Mouse (Mus musculus) intestine, embryonic 15.5 days (tissue): ENCODE data around the gene Cxcl15. TPM values are rescaled to one million over a fixed set of nuclear protein-coding genes. Genes with fewer than 3 reads are reported as not detected.
A peak's percentile ranks its signal among the peaks of the same experiment; 100 is the strongest.
"Not testable (repeated sequence)": the region's sequence is repeated elsewhere in the genome, so short reads cannot be mapped to it uniquely, and the experiment has no call there.

Source experiments
- ATAC-seq: fragments of 200-750 bp; cut with Nextera tagmentation; 2 replicates; pipeline ENCODE4 v1.8.0; 2017; ENCODE audit warnings: moderate TSS enrichment, moderate library complexity
- H3K27ac ChIP-seq: fragments of 300-500 bp; sonication (generic); 2 replicates; pipeline ENCODE4 v1.5.1; 2015; ENCODE audit warnings: mild to moderate bottlenecking, inconsistent platforms
- H3K27me3 ChIP-seq: fragments of 300-500 bp; sonication (generic); replicated peaks from 2 replicates; pipeline ENCODE4 v1.6.1; 2015; ENCODE audit warnings: inconsistent platforms
- H3K36me3 ChIP-seq: fragments of 300-500 bp; sonication (generic); 2 replicates; pipeline ENCODE4 v1.6.1; 2015; ENCODE audit warnings: inconsistent platforms
- H3K4me1 ChIP-seq: fragments of 300-500 bp; sonication (generic); replicated peaks from 2 replicates; pipeline ENCODE4 v1.6.1; 2015; ENCODE audit warnings: inconsistent platforms
- H3K4me2 ChIP-seq: fragments of 300-500 bp; sonication (generic); replicated peaks from 2 replicates; pipeline ENCODE4 v1.6.1; 2015; ENCODE audit warnings: mild to moderate bottlenecking, inconsistent platforms
- H3K4me3 ChIP-seq: fragments of 300-500 bp; sonication (generic); replicated peaks from 2 replicates; pipeline ENCODE4 v1.5.1; 2015; ENCODE audit warnings: inconsistent platforms
- H3K9ac ChIP-seq: fragments of 300-500 bp; sonication (generic); 2 replicates; pipeline ENCODE4 v1.6.1; 2015; ENCODE audit warnings: inconsistent platforms
- H3K9me3 ChIP-seq: fragments of 300-500 bp; sonication (generic); 2 replicates; pipeline ENCODE4 v1.6.1; 2016; ENCODE audit warnings: inconsistent platforms
- WGBS: fragments of 180-500 bp; shearing (Covaris S2); methylation state at CpG from one replicate; pipeline ENCODE4 v1.1.7; 2015; 5-methylcytosine and 5-hydroxymethylcytosine counted together
- polyA plus RNA-seq: library from polyadenylated mRNA; unstranded; fragments of >200 nt; fragmentation: Nextera tagmentation; extraction: Ambion mirVana; gene quantifications from 2 replicates; pipeline ENCODE4 v1.2.1, GENCODE M21; 2015

The Cxcl15 gene
- polyA plus RNA-seq, 1 experiment from 2014 or later = 0.19 TPM

GRCm38 (mm10) chr5:90771880-90772653, 22.3 kb upstream of the Cxcl15 start, which contains the start of gene Pf4:
TSS of gene Pf4 (plus strand) at chr5:90772435.
- 0 out of 2 replicates have a peak within 1 kb of the TSS, but pooled peaks have one; percentile 6 for H3K27ac ChIP-seq

GRCm38 (mm10) chr5:90775562-90775961, 18.8 kb upstream of the Cxcl15 start:
- H3K36me3 ChIP-seq = no peaks in the 10 kb centered on the region
- no peak overlapping the region for H3K27ac ChIP-seq
- 88% methylated on average over 5 of the region's 5 CpGs for WGBS
- 0 out of 2 replicates have a peak, but pooled peaks cover 6% of the 10 kb centered on the region for H3K4me1 ChIP-seq
- no peaks in the 10 kb centered on the region for H3K9me3 ChIP-seq
- no peak overlapping the region for H3K4me3 ChIP-seq
- no peak for ATAC-seq
- no peak overlapping the region for H3K9ac ChIP-seq
- no peak overlapping the region for H3K4me2 ChIP-seq
- no peaks in the 10 kb centered on the region for H3K27me3 ChIP-seq

More at GRCm38 (mm10) chr5:90771880-90772653, 22.3 kb upstream of the Cxcl15 start, which contains the start of gene Pf4:
- no peak within 1 kb of the TSS for H3K4me2 ChIP-seq
- H3K9ac ChIP-seq = no peak within 1 kb of the TSS
- 0 out of 2 replicates have a peak, but pooled peaks cover 6% of the 10 kb centered on the region for H3K4me1 ChIP-seq
- H3K4me3 ChIP-seq = no peak within 1 kb of the TSS
- no peaks in the 10 kb centered on the region for H3K9me3 ChIP-seq
- H3K36me3 ChIP-seq = no peaks in the 10 kb centered on the region
- ATAC-seq = no peak
- H3K27me3 ChIP-seq = no peaks in the 10 kb centered on the region; the same call in 1 of the 2 replicates
- WGBS = 70% methylated on average over 16 of the region's 16 CpGs

DNA sequence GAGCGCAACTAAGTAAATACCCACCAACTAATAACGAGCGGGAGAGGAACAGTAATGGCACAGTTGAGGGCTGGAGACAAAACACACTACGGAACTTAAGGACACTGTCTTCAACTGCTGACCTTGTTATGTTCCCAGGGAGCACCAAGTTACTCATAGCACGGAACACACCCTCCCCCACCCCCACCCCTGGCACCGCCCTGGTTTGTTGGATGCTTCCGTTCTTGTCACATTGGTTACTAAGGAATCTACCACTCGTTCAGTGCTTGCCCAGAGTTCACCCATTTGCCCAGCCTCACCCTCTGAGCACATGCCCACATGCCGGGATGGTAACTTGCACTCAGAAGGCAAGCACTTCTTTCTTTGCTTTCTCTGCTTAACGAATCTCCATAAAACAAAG, 16.7 kb upstream of the Cxcl15 start:
- no peak for ATAC-seq
- Histone ChIP-seq H3K27me3 (no peaks in the 10 kb centered on the region), H3K27ac (no peak overlapping the region), H3K4me3 (no peak overlapping the region), H3K4me2 (no peak overlapping the region), H3K4me1 (0 out of 2 replicates have a peak, but pooled peaks cover 3% of the 10 kb centered on the region), H3K9me3 (no peaks in the 10 kb centered on the region), H3K36me3 (no peaks in the 10 kb centered on the region), H3K9ac (no peak overlapping the region)
- 83% methylated on average over 10 of the region's 10 CpGs for WGBS

DNA sequence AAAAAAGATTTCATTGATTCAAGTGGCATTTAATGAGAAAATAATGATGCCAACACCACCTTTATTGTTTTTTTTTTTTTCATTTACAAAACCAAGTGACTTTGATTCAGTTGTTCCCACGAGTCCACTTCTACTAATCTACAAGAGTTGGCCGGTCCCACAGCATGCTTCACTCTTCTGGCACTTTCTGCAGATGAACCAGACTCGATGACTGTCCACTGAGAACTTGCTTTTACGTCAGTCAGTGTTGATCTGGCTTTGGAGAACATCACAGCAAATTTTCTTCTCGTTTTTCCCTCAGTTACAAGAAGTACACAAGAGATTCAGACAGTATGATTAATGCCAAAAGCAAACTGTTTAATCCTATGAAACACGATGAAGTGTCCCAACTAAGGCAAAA, 15.5 kb upstream of the Cxcl15 start:
- no peak for ATAC-seq
- WGBS = 74% methylated on average over 6 of the region's 6 CpGs

GRCm38 (mm10) chr5:90783697-90784096, 10.6 kb upstream of the Cxcl15 start:
- H3K27ac ChIP-seq = no peak overlapping the region
- no peak overlapping the region for H3K9ac ChIP-seq
- H3K4me1 ChIP-seq = peaks cover 7% of the 10 kb centered on the region; the same call in 1 of the 2 replicates
- 72% methylated on average over 3 of the region's 3 CpGs for WGBS
- no peaks in the 10 kb centered on the region for H3K9me3 ChIP-seq
- no peak for ATAC-seq
- H3K27me3 ChIP-seq = no peaks in the 10 kb centered on the region
- H3K4me2 ChIP-seq = no peak overlapping the region
- H3K4me3 ChIP-seq = no peak overlapping the region
- no peaks in the 10 kb centered on the region for H3K36me3 ChIP-seq

More for the DNA sequence above, 15.5 kb upstream of the Cxcl15 start:
- Histone ChIP-seq H3K4me1 (no peaks in the 10 kb centered on the region), H3K27me3 (no peaks in the 10 kb centered on the region), H3K4me3 (no peak overlapping the region), H3K9me3 (no peaks in the 10 kb centered on the region), H3K27ac (no peak overlapping the region), H3K9ac (no peak overlapping the region), H3K4me2 (no peak overlapping the region), H3K36me3 (no peaks in the 10 kb centered on the region)

DNA sequence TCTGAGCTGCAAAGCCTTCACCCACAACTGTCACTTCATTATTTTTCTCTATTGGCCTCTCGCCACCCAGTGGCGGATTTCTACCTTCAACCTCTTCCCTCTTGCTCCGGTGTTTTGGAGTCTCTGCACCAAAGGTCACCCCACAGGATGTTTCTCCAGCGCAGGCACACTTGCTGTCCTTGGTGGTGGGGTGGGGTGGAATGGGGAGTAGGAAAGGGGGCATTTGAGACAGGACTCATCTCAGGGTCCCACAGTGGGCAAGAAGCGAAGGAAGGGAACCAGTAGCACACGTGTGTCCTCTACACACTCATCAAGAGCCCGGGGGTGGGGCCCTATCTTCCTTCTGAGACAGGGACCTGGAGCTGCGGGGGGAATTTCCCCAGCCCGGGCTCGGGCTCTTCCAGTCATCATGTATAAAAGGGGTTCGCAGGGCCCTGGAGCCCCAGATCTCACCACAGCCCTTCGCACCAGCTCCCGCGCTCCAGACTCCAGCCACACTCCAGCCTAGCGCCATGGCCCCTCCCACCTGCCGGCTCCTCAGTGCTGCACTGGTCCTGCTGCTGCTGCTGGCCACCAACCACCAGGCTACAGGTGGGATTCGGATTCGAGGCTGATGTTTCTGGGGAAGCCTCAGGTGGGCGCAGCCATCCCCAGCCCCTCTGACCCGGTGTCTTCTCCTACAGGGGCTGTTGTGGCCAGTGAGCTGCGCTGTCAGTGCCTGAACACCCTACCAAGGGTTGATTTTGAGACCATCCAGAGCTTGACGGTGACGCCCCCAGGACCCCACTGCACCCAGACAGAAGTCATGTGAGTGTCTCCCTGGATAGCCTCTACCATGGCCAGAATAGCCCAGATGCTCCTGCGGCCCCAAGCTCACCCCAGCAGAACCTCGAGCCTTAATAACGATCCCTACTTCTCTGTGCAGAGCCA, 8.4 kb upstream of the Cxcl15 start, which contains the start of gene Cxcl3:
Gene Cxcl3, plus strand, starts transcription at position 445 of the 930 bp plus-strand sequence.
- H3K9me3 ChIP-seq = no peaks in the 10 kb centered on the region
- peak; percentile 89 for ATAC-seq
- H3K9ac ChIP-seq = peak within 1 kb of the TSS; percentile 17; the same call in 1 of the 2 replicates
- H3K4me3 ChIP-seq = peak within 1 kb of the TSS; percentile 34
- no peaks in the 10 kb centered on the region for H3K36me3 ChIP-seq
- H3K4me2 ChIP-seq = peak within 1 kb of the TSS; percentile 86
- no peak within 1 kb of the TSS for H3K27ac ChIP-seq
- no peaks in the 10 kb centered on the region for H3K27me3 ChIP-seq
- 17% methylated on average over 25 of the region's 26 CpGs for WGBS
- peaks cover 7% of the 10 kb centered on the region; the same call in 1 of the 2 replicates for H3K4me1 ChIP-seq

DNA sequence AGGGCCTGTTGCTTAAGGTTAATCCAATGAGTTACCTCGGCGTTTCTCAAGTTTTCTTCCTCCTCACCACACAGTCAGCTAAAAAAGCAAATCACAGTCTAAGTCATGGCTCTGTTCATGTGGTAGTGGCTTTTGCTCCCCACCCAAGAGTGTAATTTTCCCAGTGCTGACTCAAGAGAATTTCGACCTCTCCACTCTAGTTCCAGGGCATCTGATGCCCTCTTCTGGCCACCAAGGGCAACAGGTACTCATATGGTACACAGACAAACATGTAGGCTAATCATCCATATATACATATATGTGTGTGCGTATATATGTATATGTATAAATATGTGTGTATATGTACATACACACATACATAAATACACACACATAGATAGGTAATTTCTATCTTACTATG, 6.2 kb upstream of the Cxcl15 start:
- Histone ChIP-seq H3K9me3 (no peaks in the 10 kb centered on the region), H3K4me3 (no peak overlapping the region), H3K9ac (no peak overlapping the region), H3K4me2 (no peak overlapping the region), H3K4me1 (peaks cover 7% of the 10 kb centered on the region; the same call in 1 of the 2 replicates), H3K27me3 (no peaks in the 10 kb centered on the region), H3K27ac (no peak overlapping the region), H3K36me3 (no peaks in the 10 kb centered on the region)
- 81% methylated on average over 4 of the region's 4 CpGs for WGBS
- no peak for ATAC-seq

GRCm38 (mm10) chr5:90789306-90790073, 4.8 kb upstream of the Cxcl15 start:
- WGBS = 71% methylated on average over 11 of the region's 11 CpGs

DNA sequence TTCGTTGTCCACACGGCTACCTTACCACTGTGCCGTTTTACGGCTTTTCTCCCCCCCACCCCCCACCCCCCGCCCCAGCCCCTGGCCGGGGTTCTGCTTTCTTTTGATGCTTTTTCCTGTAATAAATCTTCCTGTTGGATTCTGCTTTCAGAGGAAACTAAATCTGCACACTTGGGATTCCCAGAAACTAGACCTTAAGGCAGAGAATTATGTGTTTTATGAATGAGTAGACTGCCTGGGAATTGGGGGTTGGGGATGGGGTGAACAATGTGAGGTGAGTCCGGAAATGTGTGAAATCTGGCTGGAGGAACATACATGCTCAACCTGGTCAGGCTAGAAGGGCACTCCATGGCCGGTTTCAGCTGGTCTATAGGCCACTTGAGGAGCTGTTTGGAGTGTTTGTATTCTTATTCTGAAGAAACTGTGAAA, 4.2 kb upstream of the Cxcl15 start:
- Histone ChIP-seq H3K4me1 (peaks cover 7% of the 10 kb centered on the region; the same call in 1 of the 2 replicates), H3K4me2 (no peak overlapping the region), H3K36me3 (no peaks in the 10 kb centered on the region), H3K4me3 (no peak overlapping the region), H3K27ac (no peak overlapping the region), H3K9me3 (no peaks in the 10 kb centered on the region), H3K9ac (no peak overlapping the region), H3K27me3 (no peaks in the 10 kb centered on the region)
- WGBS = 42% methylated on average over 8 of the region's 8 CpGs
- ATAC-seq = no peak

More at GRCm38 (mm10) chr5:90789306-90790073, 4.8 kb upstream of the Cxcl15 start:
- H3K36me3 ChIP-seq = no peaks in the 10 kb centered on the region
- no peak for ATAC-seq
- no peak overlapping the region for H3K4me3 ChIP-seq
- H3K9ac ChIP-seq = no peak overlapping the region
- no peak overlapping the region for H3K27ac ChIP-seq
- H3K9me3 ChIP-seq = no peaks in the 10 kb centered on the region
- H3K4me1 ChIP-seq = peaks cover 7% of the 10 kb centered on the region; the same call in 1 of the 2 replicates
- no peaks in the 10 kb centered on the region for H3K27me3 ChIP-seq
- H3K4me2 ChIP-seq = no peak overlapping the region

DNA sequence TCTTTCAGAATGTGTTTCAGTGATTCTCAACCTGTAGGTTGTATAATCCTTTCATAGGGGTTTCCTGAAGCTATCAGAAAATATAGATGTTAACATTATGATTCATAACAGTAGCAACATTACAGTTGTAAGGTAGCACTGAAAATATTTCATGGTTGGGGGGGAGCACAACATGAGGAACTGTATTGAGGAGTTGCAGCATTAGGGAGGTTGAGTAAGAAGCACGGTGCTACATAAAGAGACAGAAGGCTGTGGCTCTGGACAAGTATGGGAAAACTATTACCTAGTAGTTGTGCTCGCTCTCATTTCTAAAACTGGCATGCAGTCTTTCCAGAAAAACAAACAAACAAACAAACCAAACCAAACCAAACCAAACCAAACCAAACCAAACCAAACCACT, 1.1 kb downstream of the Cxcl15 start:
- WGBS = 94% methylated on average over 2 of the region's 2 CpGs
- H3K9ac ChIP-seq, H3K27me3 ChIP-seq, ATAC-seq, H3K9me3 ChIP-seq, H3K27ac ChIP-seq, H3K4me3 ChIP-seq, H3K4me1 ChIP-seq, H3K4me2 ChIP-seq, H3K36me3 ChIP-seq: not testable (repeated sequence)

- no peak for ATAC-seq
- Histone ChIP-seq H3K36me3 (no peaks in the 10 kb centered on the region), H3K4me3 (no peak overlapping the region), H3K27me3 (no peaks in the 10 kb centered on the region), H3K27ac (no peak overlapping the region), H3K9ac (no peak overlapping the region), H3K4me1 (no peaks in the 10 kb centered on the region), H3K4me2 (no peak overlapping the region), H3K9me3 (no peaks in the 10 kb centered on the region)
Measured at GRCm38 (mm10) chr5:90804574-90804973, 10.2 kb downstream of the Cxcl15 start.
